Mouse (Mus musculus) embryonic facial prominence, embryonic 10.5 days (tissue): ENCODE results near the gene Zfp992. TPM values are rescaled to one million over a fixed set of nuclear protein-coding genes. Genes with fewer than 3 reads are reported as not detected.
"Not testable (repeated sequence)": the region's sequence is repeated elsewhere in the genome, so short reads cannot be mapped to it uniquely, and the experiment has no call there.

Source experiments
- DNase-seq: peaks from one replicate; pipeline ENCODE4 v3.0.0-alpha.2; 2017; ENCODE audit warnings: low spot score
- H3K27ac ChIP-seq: fragments of 300-500 bp; sonication (generic); replicated peaks from 2 replicates; pipeline ENCODE4 v1.5.1; 2016; ENCODE audit warnings: mild to moderate bottlenecking
- H3K27me3 ChIP-seq: fragments of 300-500 bp; sonication (generic); replicated peaks from 2 replicates; pipeline ENCODE4 v1.6.1; 2016; ENCODE audit warnings: low read depth, mild to moderate bottlenecking; ENCODE audit not compliant: poor library complexity, severe bottlenecking
- H3K36me3 ChIP-seq: fragments of 300-500 bp; sonication (generic); replicated peaks from 2 replicates; pipeline ENCODE4 v1.6.1; 2016; ENCODE audit warnings: mild to moderate bottlenecking, moderate library complexity
- H3K4me1 ChIP-seq: fragments of 300-500 bp; sonication (generic); 2 replicates; pipeline ENCODE4 v1.6.1; 2016
- H3K4me3 ChIP-seq: fragments of 300-500 bp; sonication (generic); 2 replicates; pipeline ENCODE4 v1.5.1; 2016; ENCODE audit warnings: mild to moderate bottlenecking, moderate library complexity
- H3K9me3 ChIP-seq: fragments of 300-500 bp; sonication (generic); 2 replicates; pipeline ENCODE4 v1.6.1; 2016; ENCODE audit warnings: mild to moderate bottlenecking
- WGBS: fragments of 180-500 bp; shearing (Covaris S2); methylation state at CpG from one replicate; pipeline ENCODE4 v1.1.7; 2016; 5-methylcytosine and 5-hydroxymethylcytosine counted together
- polyA plus RNA-seq: library from polyadenylated mRNA; unstranded; fragments of >200 nt; fragmentation: Nextera tagmentation; extraction: Ambion mirVana; gene quantifications from 2 replicates; pipeline ENCODE4 v1.2.1, GENCODE M21; 2016

The Zfp992 gene
- polyA plus RNA-seq, 1 experiment from 2014 or later: 5.0 TPM

DNA sequence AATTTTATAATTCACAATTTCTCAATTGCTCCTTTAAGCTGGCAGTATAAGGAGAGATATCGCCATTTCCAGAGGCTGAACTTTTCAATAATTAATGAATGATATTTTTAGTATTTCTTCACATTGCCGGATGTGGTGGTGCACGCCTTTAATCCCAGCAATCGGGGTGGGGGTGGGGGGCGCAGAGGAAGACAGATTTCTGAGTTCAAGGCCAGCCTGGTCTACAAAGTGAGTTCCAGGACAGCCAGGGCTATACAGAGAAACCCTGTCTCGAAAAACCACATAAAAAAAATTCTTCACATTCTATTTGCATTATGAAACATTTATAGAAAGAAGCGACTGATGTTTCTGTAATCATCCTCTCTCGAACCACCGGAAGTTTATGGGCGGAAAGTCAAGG is 33.7 kb downstream of the Zfp992 start:
- H3K4me1 ChIP-seq, DNase-seq, H3K27ac ChIP-seq, H3K36me3 ChIP-seq, H3K27me3 ChIP-seq, H3K4me3 ChIP-seq: not testable (repeated sequence)
- H3K9me3 ChIP-seq: peaks cover 84% of the 10 kb centered on the region
- 89% methylated on average over 10 of the region's 10 CpGs for WGBS

GRCm38 (mm10) chr4:146483571-146484280 is 34.9 kb downstream of the Zfp992 start:
- H3K27me3 ChIP-seq, H3K27ac ChIP-seq, H3K4me3 ChIP-seq, H3K36me3 ChIP-seq, H3K4me1 ChIP-seq, DNase-seq: not testable (repeated sequence)
- WGBS: 73% methylated on average over 13 of the region's 13 CpGs
- H3K9me3 ChIP-seq: peaks cover 84% of the 10 kb centered on the region

- not testable (repeated sequence) for H3K4me3 ChIP-seq, H3K4me1 ChIP-seq, H3K27ac ChIP-seq, H3K27me3 ChIP-seq, DNase-seq, H3K36me3 ChIP-seq
- H3K9me3 ChIP-seq: peaks cover 85% of the 10 kb centered on the region
Observed at GRCm38 (mm10) chr4:146484676-146485075, 35.9 kb downstream of the Zfp992 start.

- not testable (repeated sequence) for H3K4me1 ChIP-seq, H3K27ac ChIP-seq, H3K4me3 ChIP-seq, H3K36me3 ChIP-seq, DNase-seq, H3K27me3 ChIP-seq
- 77% methylated on average over 6 of the region's 6 CpGs for WGBS
- peaks cover 83% of the 10 kb centered on the region for H3K9me3 ChIP-seq
Observed at GRCm38 (mm10) chr4:146485183-146485939, 36.5 kb downstream of the Zfp992 start.

- not testable (repeated sequence) for H3K36me3 ChIP-seq, H3K27ac ChIP-seq, DNase-seq, H3K4me1 ChIP-seq, H3K4me3 ChIP-seq, H3K27me3 ChIP-seq
- 81% methylated on average over 1 of the region's 1 CpGs for WGBS
- peaks cover 76% of the 10 kb centered on the region for H3K9me3 ChIP-seq
Observed at GRCm38 (mm10) chr4:146486753-146487152, 37.9 kb downstream of the Zfp992 start.

DNA sequence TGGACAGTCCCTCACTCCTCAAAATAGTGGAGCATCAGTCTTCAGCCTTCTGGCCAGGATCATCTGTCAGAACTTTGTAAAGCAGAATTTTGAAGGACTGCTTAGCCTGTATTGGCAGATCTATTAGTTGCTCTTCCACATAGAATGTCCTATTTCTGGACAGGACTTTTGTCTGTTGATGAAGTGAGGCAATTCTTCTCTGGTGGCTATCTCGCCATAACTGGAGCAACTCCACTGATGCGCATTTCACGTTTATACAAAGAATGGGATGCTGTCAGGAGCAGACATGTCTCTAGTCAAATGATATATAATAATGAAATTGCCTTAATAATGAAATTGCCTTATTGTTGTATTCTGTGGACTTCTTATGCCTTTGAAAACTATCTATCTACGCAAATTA is 40.4 kb downstream of the Zfp992 start:
- H3K36me3 ChIP-seq, DNase-seq, H3K27me3 ChIP-seq, H3K4me3 ChIP-seq, H3K4me1 ChIP-seq, H3K27ac ChIP-seq: not testable (repeated sequence)
- 77% methylated on average over 4 of the region's 4 CpGs for WGBS
- H3K9me3 ChIP-seq: peaks cover 77% of the 10 kb centered on the region

DNA sequence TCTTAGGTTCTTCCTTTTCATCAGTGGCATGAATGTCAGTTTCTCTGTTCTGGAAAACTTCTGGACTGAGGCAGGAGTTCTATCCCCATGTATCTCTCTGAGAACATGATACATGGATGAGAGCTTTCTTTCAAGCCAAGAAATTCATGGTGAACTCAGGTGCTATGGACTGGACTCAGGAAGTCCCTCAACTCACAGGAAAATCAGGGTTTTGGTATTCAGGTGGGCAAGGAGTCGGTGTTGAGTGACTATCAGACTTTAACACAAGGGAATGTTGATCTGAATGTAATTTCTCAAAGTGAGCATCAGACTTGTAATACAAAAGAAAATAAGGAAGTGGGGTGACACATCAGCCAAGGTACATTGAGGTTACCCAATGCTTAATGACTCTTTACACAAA is 43.2 kb downstream of the Zfp992 start:
- DNase-seq, H3K4me1 ChIP-seq, H3K27ac ChIP-seq, H3K27me3 ChIP-seq, H3K4me3 ChIP-seq, H3K36me3 ChIP-seq: not testable (repeated sequence)
- WGBS: 89% methylated on average over 1 of the region's 1 CpGs
- H3K9me3 ChIP-seq: peaks cover 73% of the 10 kb centered on the region

- H3K4me1 ChIP-seq: no peaks in the 10 kb centered on the region
- DNase-seq: no peak
- H3K27me3 ChIP-seq: no peaks in the 10 kb centered on the region
- no peak overlapping the region for H3K4me3 ChIP-seq
- H3K27ac ChIP-seq: no peak overlapping the region
- H3K9me3 ChIP-seq: peaks cover 77% of the 10 kb centered on the region
- no peaks in the 10 kb centered on the region for H3K36me3 ChIP-seq
Observed at GRCm38 (mm10) chr4:146492439-146492838, 43.6 kb downstream of the Zfp992 start.

DNA sequence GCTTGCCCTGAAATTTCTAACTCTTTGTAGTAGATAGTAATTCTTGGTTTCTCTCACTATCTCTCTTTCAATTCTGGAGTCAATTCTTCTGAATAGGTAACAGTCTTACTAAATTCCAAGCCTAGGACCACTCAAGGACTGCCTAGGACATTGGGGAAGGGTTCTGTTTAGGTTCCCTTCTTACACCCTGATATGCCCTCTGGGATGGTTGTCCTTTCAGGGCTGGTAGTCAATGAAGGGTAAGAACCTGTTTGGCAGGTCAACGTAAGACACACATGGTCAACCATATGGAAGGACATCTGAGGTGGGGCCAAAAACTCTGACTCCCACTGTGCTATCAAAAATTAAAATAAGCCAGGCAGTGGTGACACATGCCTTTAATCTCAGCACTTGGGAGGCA is 44.0 kb downstream of the Zfp992 start:
- 49% methylated on average over 1 of the region's 1 CpGs for WGBS
- H3K36me3 ChIP-seq: no peaks in the 10 kb centered on the region
- no peaks in the 10 kb centered on the region for H3K27me3 ChIP-seq
- DNase-seq: no peak
- no peaks in the 10 kb centered on the region for H3K4me1 ChIP-seq
- no peak overlapping the region for H3K27ac ChIP-seq
- peaks cover 79% of the 10 kb centered on the region for H3K9me3 ChIP-seq
- no peak overlapping the region for H3K4me3 ChIP-seq

- H3K9me3 ChIP-seq: peaks cover 78% of the 10 kb centered on the region
- not testable (repeated sequence) for H3K27ac ChIP-seq, H3K4me3 ChIP-seq, H3K36me3 ChIP-seq, DNase-seq, H3K4me1 ChIP-seq, H3K27me3 ChIP-seq
- WGBS: 87% methylated on average over 6 of the region's 6 CpGs
Observed at GRCm38 (mm10) chr4:146493319-146493907, 44.6 kb downstream of the Zfp992 start.

DNA sequence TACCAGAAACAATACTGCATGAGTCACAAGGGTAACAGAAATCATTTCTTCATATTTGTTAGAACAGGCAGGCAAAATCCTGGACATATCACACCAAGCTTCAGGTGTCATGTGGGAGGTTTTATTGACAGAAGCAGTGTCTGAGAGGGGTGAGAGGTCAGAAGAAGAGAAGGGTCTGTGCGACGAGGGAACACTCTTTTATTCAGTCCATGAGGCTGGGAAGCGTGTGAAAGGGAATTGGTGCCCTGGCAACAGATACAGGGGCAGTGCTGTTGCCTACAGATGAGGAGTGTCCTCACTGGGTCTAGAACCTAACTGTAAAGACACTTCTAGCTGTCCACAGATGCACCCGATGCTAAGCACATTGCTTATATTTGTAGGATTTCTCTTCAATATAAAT is 46.2 kb downstream of the Zfp992 start:
- WGBS: 72% methylated on average over 4 of the region's 4 CpGs
- H3K9me3 ChIP-seq: peaks cover 76% of the 10 kb centered on the region

DNA sequence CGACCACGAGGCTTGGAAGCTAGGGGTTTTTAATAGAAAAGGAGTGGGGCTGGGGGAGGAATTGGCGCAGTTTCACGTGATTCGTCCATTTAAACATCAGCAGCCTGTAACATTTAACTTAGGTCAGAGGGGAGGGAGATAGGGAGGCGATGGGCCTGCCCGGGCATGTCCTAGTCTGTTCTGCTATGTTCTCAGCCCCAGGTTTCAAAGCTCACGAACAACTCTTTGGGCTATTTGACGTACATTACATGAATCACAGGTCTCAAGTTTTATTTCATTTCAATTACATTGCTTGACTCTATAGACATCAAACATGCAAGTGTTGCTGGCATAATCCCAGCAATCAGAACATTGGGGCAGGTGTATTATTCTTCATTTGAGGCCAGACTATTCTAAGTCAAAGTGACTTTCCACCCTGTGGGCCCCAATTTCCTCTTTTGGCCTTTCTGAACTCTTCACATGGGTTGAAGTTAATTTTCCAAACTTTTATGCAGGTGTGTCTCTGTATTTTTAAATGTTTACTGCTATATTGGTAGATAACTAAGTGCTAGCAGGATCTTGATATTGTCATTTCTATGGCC is 49.0 kb downstream of the Zfp992 start:
- not testable (repeated sequence) for H3K4me3 ChIP-seq, H3K27ac ChIP-seq, H3K27me3 ChIP-seq, H3K4me1 ChIP-seq, DNase-seq, H3K36me3 ChIP-seq
- 84% methylated on average over 9 of the region's 9 CpGs for WGBS
- H3K9me3 ChIP-seq: peaks cover 73% of the 10 kb centered on the region

More for the DNA sequence above, 46.2 kb downstream of the Zfp992 start:
- H3K27ac ChIP-seq: no peak overlapping the region
- H3K36me3 ChIP-seq: no peaks in the 10 kb centered on the region
- H3K4me1 ChIP-seq: no peaks in the 10 kb centered on the region
- DNase-seq: no peak
- H3K4me3 ChIP-seq: no peak overlapping the region
- no peaks in the 10 kb centered on the region for H3K27me3 ChIP-seq

DNA sequence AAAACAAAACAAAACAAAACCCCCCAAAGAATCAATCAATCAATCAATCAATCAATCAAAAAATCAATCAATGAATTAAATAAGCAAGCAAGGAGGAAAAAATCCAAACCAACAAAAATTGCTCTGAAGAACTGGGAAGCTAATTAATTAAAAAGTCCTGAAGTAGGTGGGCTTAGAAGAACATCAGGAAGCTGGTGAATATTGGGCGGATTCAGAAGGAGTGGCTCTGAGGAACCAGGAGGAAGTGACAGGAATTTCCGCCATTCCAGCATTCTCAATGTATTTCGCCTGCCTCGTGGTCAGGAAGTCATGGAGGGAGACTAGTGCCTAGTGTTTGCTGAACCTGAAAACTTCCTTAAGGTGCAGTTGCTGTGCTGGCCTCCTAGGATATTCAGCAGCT is 52.9 kb downstream of the Zfp992 start, which contains the start of gene Zfp981:
Zfp981 (plus strand) TSS at position 301 of the 400 bp plus-strand sequence.
- H3K9me3 ChIP-seq: peaks cover 40% of the 10 kb centered on the region
- not testable (repeated sequence) for H3K4me1 ChIP-seq, H3K4me3 ChIP-seq, DNase-seq, H3K36me3 ChIP-seq, H3K27ac ChIP-seq, H3K27me3 ChIP-seq
- WGBS: 88% methylated on average over 4 of the region's 4 CpGs
